Comparison of ENCODE assay signal across 15 mouse cellular contexts in the genomic region with DNA sequence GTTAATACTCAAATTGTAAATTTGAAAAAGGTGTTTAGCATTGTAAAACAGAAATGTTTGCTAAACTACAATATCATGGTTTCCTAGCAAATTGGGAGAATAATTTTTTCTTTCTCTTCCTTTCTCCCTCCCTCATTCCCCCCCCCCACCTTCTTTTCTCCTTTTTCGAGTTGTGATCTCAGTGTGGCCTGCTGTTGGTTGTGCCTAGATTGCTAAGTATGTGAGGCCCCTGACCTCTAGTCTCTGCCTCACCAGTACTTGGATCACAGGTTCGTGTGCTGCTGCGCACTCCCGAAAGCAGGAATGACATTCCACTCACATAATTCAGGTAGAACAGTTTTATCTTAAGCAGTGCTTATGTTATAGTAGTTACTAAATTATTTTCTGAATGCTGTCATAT. TPM values are rescaled to one million over a fixed set of nuclear protein-coding genes. Genes with fewer than 3 reads are reported as not detected.
DNase-seq lines count a peak whose midpoint lies in the region; ATAC-seq lines count a peak whose summit lies in the region.
"Had no signal": no experiment of that assay in that cellular context is flagged by ENCODE, and none has a peak within 500 bp of the region (broad histone marks: within the 10 kb centered on the region; RNA-seq: fewer than 3 reads in every experiment).

No protein-coding gene starts in this region.

- no peak overlapping the region for H3K9ac ChIP-seq in forebrain, embryonic 11.5 days (ENCODE audit: low read length)
- no peak overlapping the region for H3K9ac ChIP-seq in liver, embryonic 12.5 days
- H3K9ac ChIP-seq in liver, embryonic 11.5 days (ENCODE audit: low read depth, low read length) = no peak overlapping the region
- H3K9ac ChIP-seq in forebrain, embryonic 15.5 days (replicated peaks) = no peak overlapping the region
- 0 out of 2 replicates have a peak overlapping the region, but pooled peaks have one; percentile 35 for H3K9ac ChIP-seq in midbrain, embryonic 16.5 days (ENCODE audit: low read depth, low read length)
- H3K9ac ChIP-seq: embryonic facial prominence, embryonic 13.5 days; intestine, embryonic 15.5 days; lung, embryonic 15.5 days had no signal

- H3K36me3 ChIP-seq in forebrain, embryonic 10.5 days (replicated peaks) = peaks cover 33% of the 10 kb centered on the region
- H3K36me3 ChIP-seq in forebrain, embryonic 11.5 days (ENCODE audit: control insufficient read depth, insufficient read depth, low read length) = no peaks in the 10 kb centered on the region; the same call in 1 of the 2 replicates
- peaks cover 21% of the 10 kb centered on the region for H3K36me3 ChIP-seq in liver, embryonic 12.5 days
- H3K36me3 ChIP-seq in liver, embryonic 11.5 days (ENCODE audit: control insufficient read depth, insufficient read depth, low read length) = 0 out of 2 replicates have a peak, but pooled peaks cover 5% of the 10 kb centered on the region
- peaks cover 4% of the 10 kb centered on the region; the same call in 1 of the 2 replicates for H3K36me3 ChIP-seq in forebrain, embryonic 15.5 days
- H3K36me3 ChIP-seq in midbrain, embryonic 16.5 days (ENCODE audit: control insufficient read depth, insufficient read depth, low read length) = peaks cover 2% of the 10 kb centered on the region; the same call in 1 of the 2 replicates
- H3K36me3 ChIP-seq: intestine, embryonic 15.5 days had no signal

- no peaks in the 10 kb centered on the region for H3K27me3 ChIP-seq in forebrain, embryonic 10.5 days (ENCODE audit: poor library complexity, severe bottlenecking)
- no peaks in the 10 kb centered on the region for H3K27me3 ChIP-seq in forebrain, embryonic 11.5 days (ENCODE audit: control insufficient read depth, insufficient read depth, low read length)
- H3K27me3 ChIP-seq in liver, embryonic 12.5 days (replicated peaks) = no peaks in the 10 kb centered on the region
- H3K27me3 ChIP-seq in liver, embryonic 11.5 days (replicated peaks; ENCODE audit: control insufficient read depth, insufficient read depth, low read length) = no peaks in the 10 kb centered on the region
- H3K27me3 ChIP-seq in forebrain, embryonic 15.5 days = no peaks in the 10 kb centered on the region
- H3K27me3 ChIP-seq in midbrain, embryonic 16.5 days (ENCODE audit: control insufficient read depth, insufficient read depth, low read depth, low read length) = no peaks in the 10 kb centered on the region
- H3K27me3 ChIP-seq: embryonic facial prominence, embryonic 13.5 days; intestine, embryonic 15.5 days; lung, embryonic 15.5 days had no signal

- no peak for ATAC-seq in forebrain, embryonic 11.5 days (replicated peaks; ENCODE audit: low FRiP score)
- no peak for ATAC-seq in liver, embryonic 12.5 days
- no peak for ATAC-seq in liver, embryonic 11.5 days (replicated peaks; ENCODE audit: low FRiP score)
- no peak for ATAC-seq in forebrain, embryonic 15.5 days (replicated peaks)
- ATAC-seq in midbrain, embryonic 16.5 days = no peak

- 81% methylated on average over 4 of the region's 4 CpGs for WGBS in forebrain, embryonic 10.5 days
- WGBS in forebrain, embryonic 11.5 days = 71% methylated on average over 4 of the region's 4 CpGs
- 71% methylated on average over 4 of the region's 4 CpGs for WGBS in liver, embryonic 12.5 days (ENCODE audit: insufficient replicate concordance)
- WGBS in liver, embryonic 11.5 days = 79% methylated on average over 4 of the region's 4 CpGs
- 67% methylated on average over 4 of the region's 4 CpGs for WGBS in forebrain, embryonic 15.5 days
- WGBS in midbrain, embryonic 16.5 days = 55% methylated on average over 4 of the region's 4 CpGs

- no peaks in the 10 kb centered on the region; the same call in 1 of the 2 replicates for H3K9me3 ChIP-seq in forebrain, embryonic 10.5 days
- no peaks in the 10 kb centered on the region for H3K9me3 ChIP-seq in forebrain, embryonic 11.5 days (ENCODE audit: control insufficient read depth, low read length)
- no peaks in the 10 kb centered on the region for H3K9me3 ChIP-seq in liver, embryonic 12.5 days (replicated peaks)
- H3K9me3 ChIP-seq in liver, embryonic 11.5 days (ENCODE audit: control insufficient read depth, low read length) = no peaks in the 10 kb centered on the region
- no peaks in the 10 kb centered on the region for H3K9me3 ChIP-seq in forebrain, embryonic 15.5 days
- H3K9me3 ChIP-seq in midbrain, embryonic 16.5 days (replicated peaks; ENCODE audit: control insufficient read depth, low read length, poor library complexity, severe bottlenecking) = no peaks in the 10 kb centered on the region
- H3K9me3 ChIP-seq: embryonic facial prominence, embryonic 13.5 days; intestine, embryonic 15.5 days; lung, embryonic 15.5 days had no signal

- no peak for DNase-seq in forebrain, embryonic 10.5 days (ENCODE audit: extremely low spot score, low spot score)
- no peak for DNase-seq in forebrain, embryonic 11.5 days (ENCODE audit: low spot score)
- no peak for DNase-seq in liver, embryonic 11.5 days (ENCODE audit: low spot score)
- DNase-seq in layer of hippocampus, adult 9-11 months = no peak
- DNase-seq in adrenal gland, adult 2 months = no peak
- DNase-seq: cerebellum, postnatal 10 days; kidney, postnatal 4 days; retina, postnatal 1 day; thymus, adult 2 months had no signal

- peaks cover 33% of the 10 kb centered on the region for H3K4me1 ChIP-seq in forebrain, embryonic 10.5 days
- peaks cover 6% of the 10 kb centered on the region; the same call in 1 of the 2 replicates for H3K4me1 ChIP-seq in forebrain, embryonic 11.5 days (replicated peaks; ENCODE audit: control insufficient read depth, insufficient read depth, low read length)
- peaks cover 68% of the 10 kb centered on the region for H3K4me1 ChIP-seq in liver, embryonic 12.5 days
- peaks cover 31% of the 10 kb centered on the region for H3K4me1 ChIP-seq in liver, embryonic 11.5 days (replicated peaks; ENCODE audit: control insufficient read depth, insufficient read depth, low read length)
- peaks cover 37% of the 10 kb centered on the region for H3K4me1 ChIP-seq in forebrain, embryonic 15.5 days
- peaks cover 25% of the 10 kb centered on the region for H3K4me1 ChIP-seq in midbrain, embryonic 16.5 days (ENCODE audit: control insufficient read depth, insufficient read depth, low read length)

- H3K4me3 ChIP-seq in forebrain, embryonic 10.5 days = no peak overlapping the region
- no peak overlapping the region for H3K4me3 ChIP-seq in forebrain, embryonic 11.5 days (ENCODE audit: low read depth, low read length)
- H3K4me3 ChIP-seq in liver, embryonic 12.5 days = no peak overlapping the region
- no peak overlapping the region for H3K4me3 ChIP-seq in liver, embryonic 11.5 days (ENCODE audit: low read depth, low read length)
- H3K4me3 ChIP-seq in forebrain, embryonic 15.5 days = peak overlapping the region; percentile 17; the same call in 1 of the 2 replicates
- H3K4me3 ChIP-seq in midbrain, embryonic 16.5 days (ENCODE audit: low read depth, low read length) = no peak overlapping the region
- H3K4me3 ChIP-seq: intestine, embryonic 15.5 days had no signal

- H3K4me2 ChIP-seq in forebrain, embryonic 11.5 days (ENCODE audit: low read depth, low read length, severe bottlenecking) = no peak overlapping the region
- 0 out of 2 replicates have a peak overlapping the region, but pooled peaks have one; percentile 15 for H3K4me2 ChIP-seq in liver, embryonic 12.5 days
- H3K4me2 ChIP-seq in liver, embryonic 11.5 days = no peak overlapping the region
- H3K4me2 ChIP-seq in forebrain, embryonic 15.5 days (replicated peaks) = peak overlapping the region; percentile 22; the same call in 1 of the 2 replicates
- peak overlapping the region; percentile 46 for H3K4me2 ChIP-seq in midbrain, embryonic 16.5 days (ENCODE audit: low read length)

- peak overlapping the region; percentile 53; the same call in 1 of the 2 replicates for H3K27ac ChIP-seq in forebrain, embryonic 10.5 days
- H3K27ac ChIP-seq in forebrain, embryonic 11.5 days (ENCODE audit: low read depth, low read length) = no peak overlapping the region
- H3K27ac ChIP-seq in liver, embryonic 12.5 days = no peak overlapping the region
- no peak overlapping the region for H3K27ac ChIP-seq in liver, embryonic 11.5 days (ENCODE audit: low read depth, low read length)
- no peak overlapping the region; the same call in 1 of the 2 replicates for H3K27ac ChIP-seq in forebrain, embryonic 15.5 days (replicated peaks)
- H3K27ac ChIP-seq in midbrain, embryonic 16.5 days (ENCODE audit: low read length) = no peak overlapping the region

RNA-seq across cellular contexts. Expression of gene Atf7ip, which starts 27.8 kb away (rescaled TPM):
- 44.2 and 46.7 TPM in 2 replicates for polyA plus RNA-seq in forebrain, embryonic 10.5 days (2016; fragmentation: Nextera tagmentation; extraction: Ambion mirVana)
- polyA plus RNA-seq in forebrain, embryonic 11.5 days (2014; fragmentation: Nextera tagmentation; extraction: Ambion mirVana) = 57.8 and 66.6 TPM in 2 replicates
- polyA plus RNA-seq in liver, embryonic 12.5 days (2016; fragmentation: Nextera tagmentation; extraction: Ambion mirVana) = 23.2 and 24.8 TPM in 2 replicates
- polyA plus RNA-seq in liver, embryonic 11.5 days (2014; fragmentation: Nextera tagmentation; extraction: Ambion mirVana) = 31.2 and 32.9 TPM in 2 replicates
- polyA plus RNA-seq in forebrain, embryonic 15.5 days (2015; fragmentation: Nextera tagmentation; extraction: Ambion mirVana) = 45.6 and 46.9 TPM in 2 replicates
- 38.2 and 40.6 TPM in 2 replicates for polyA plus RNA-seq in midbrain, embryonic 16.5 days (2015; fragmentation: Nextera tagmentation; extraction: Ambion mirVana)
- 10 to 100 TPM; 60.9 to 62.4 TPM for total RNA-seq in adrenal gland, adult 2 months (2021)
- 16.4 and 21.6 TPM in 2 replicates for polyA plus RNA-seq in adrenal gland, adult 2 months (2012; rRNA removed)

Comparison
In these comparisons a context has a peak if more than half of its experiments do, and no peak if none do; other contexts are left out.
1. H3K4me2 ChIP-seq: peak in liver, embryonic 12.5 days (single experiment), forebrain, embryonic 15.5 days (single experiment) and midbrain, embryonic 16.5 days (single experiment); none in forebrain, embryonic 11.5 days (single experiment) and liver, embryonic 11.5 days (single experiment).